Mouse (Mus musculus) CH12.LX (cell line): ENCODE measurements around the gene Csnk2a2.

ENCODE experiments used
- CTCF ChIP-seq, 2 experiments: IDR thresholded peaks in 1 of 2; conservative IDR thresholded peaks in 1 of 2; 2 replicates each; pipeline ENCODE4 v1.5.1; 2011 to 2012; ENCODE audit warnings: low read depth in 2 of 2, low read length in 2 of 2, improper control_type of control experiment in 1 of 2, inconsistent platforms in 1 of 2, mild to moderate bottlenecking in 1 of 2, moderate library complexity in 1 of 2
- EP300 ChIP-seq: IDR thresholded peaks from 2 replicates; pipeline ENCODE4 v1.6.1; 2011; ENCODE audit warnings: low read length, improper control_type of control experiment
- GABPA ChIP-seq: IDR thresholded peaks from 2 replicates; pipeline ENCODE4 v1.6.1; 2012; ENCODE audit warnings: low read depth, low read length, improper control_type of control experiment, inconsistent platforms; ENCODE audit not compliant: insufficient replicate concordance
- MAZ ChIP-seq: IDR thresholded peaks from 2 replicates; pipeline ENCODE4 v1.6.1; 2012; ENCODE audit warnings: low read depth, mild to moderate bottlenecking, inconsistent platforms, low read length, improper control_type of control experiment, moderate library complexity
- MEF2A ChIP-seq: IDR thresholded peaks from 2 replicates; pipeline ENCODE4 v1.6.1; 2014; ENCODE audit warnings: low read depth, mild to moderate bottlenecking, inconsistent platforms, low read length, improper control_type of control experiment, borderline replicate concordance
- TBP ChIP-seq: conservative IDR thresholded peaks from 2 replicates; pipeline ENCODE4 v1.6.1; 2011; ENCODE audit warnings: low read depth, low read length, improper control_type of control experiment
- UBTF ChIP-seq: IDR thresholded peaks from 2 replicates; pipeline ENCODE4 v1.6.1; 2012; ENCODE audit warnings: low read depth, mild to moderate bottlenecking, inconsistent platforms, low read length, improper control_type of control experiment, moderate library complexity
- USF1 ChIP-seq: IDR thresholded peaks from 2 replicates; pipeline ENCODE4 v1.6.1; 2014; ENCODE audit warnings: low read depth, mild to moderate bottlenecking, inconsistent platforms, low read length, improper control_type of control experiment
- USF2 ChIP-seq: conservative IDR thresholded peaks from 2 replicates; pipeline ENCODE4 v1.6.1; 2011; ENCODE audit warnings: low read depth, low read length, improper control_type of control experiment
- ZKSCAN1 ChIP-seq: IDR thresholded peaks from 2 replicates; pipeline ENCODE4 v1.6.1; 2012; ENCODE audit warnings: low read depth, inconsistent platforms, low read length, improper control_type of control experiment, borderline replicate concordance
- ZNF384 ChIP-seq: IDR thresholded peaks from 2 replicates; pipeline ENCODE4 v1.6.1; 2012; ENCODE audit warnings: low read depth, low read length, improper control_type of control experiment, inconsistent platforms

GRCm38 (mm10) chr8:95452518-95452917 lies 37.3 kb downstream of the Csnk2a2 start:
- TF ChIP-seq TBP (no peak), CTCF (conservative IDR thresholded peaks at IDR 0.05 in 1 of 2, IDR thresholded peaks at IDR 0.05 in 1 of 2; ENCODE audit: low read depth in 2 of 2, low read length in 2 of 2) (peak in 1 of 2 experiments; percentile 15; a peak in 2 of 4 replicates), ZNF384 (no peak), EP300 (no peak), GABPA (no peak), UBTF (no peak), MAZ (no peak), USF1 (no peak), USF2 (no peak), ZKSCAN1 (no peak), MEF2A (no peak)
